Mouse (Mus musculus) induced T-regulatory cell, adult 2 months (primary cell): ENCODE results near the gene Rspry1.

ENCODE experiments used
- DNase-seq: peaks from one replicate; pipeline ENCODE4 v3.0.0-alpha.2; 2012; ENCODE audit warnings: low read depth

Gene Rspry1

GRCm38 (mm10) chr8:94602471-94603131 is 864 bp downstream of the Rspry1 start:
- peak; percentile 65 for DNase-seq

GRCm38 (mm10) chr8:94604030-94604429 is 2.3 kb downstream of the Rspry1 start:
- no peak for DNase-seq

- peak; percentile 49 for DNase-seq
Observed at GRCm38 (mm10) chr8:94607064-94607463, 5.3 kb downstream of the Rspry1 start.

- no peak for DNase-seq
Observed at GRCm38 (mm10) chr8:94624885-94625284, 23.1 kb downstream of the Rspry1 start.

DNA sequence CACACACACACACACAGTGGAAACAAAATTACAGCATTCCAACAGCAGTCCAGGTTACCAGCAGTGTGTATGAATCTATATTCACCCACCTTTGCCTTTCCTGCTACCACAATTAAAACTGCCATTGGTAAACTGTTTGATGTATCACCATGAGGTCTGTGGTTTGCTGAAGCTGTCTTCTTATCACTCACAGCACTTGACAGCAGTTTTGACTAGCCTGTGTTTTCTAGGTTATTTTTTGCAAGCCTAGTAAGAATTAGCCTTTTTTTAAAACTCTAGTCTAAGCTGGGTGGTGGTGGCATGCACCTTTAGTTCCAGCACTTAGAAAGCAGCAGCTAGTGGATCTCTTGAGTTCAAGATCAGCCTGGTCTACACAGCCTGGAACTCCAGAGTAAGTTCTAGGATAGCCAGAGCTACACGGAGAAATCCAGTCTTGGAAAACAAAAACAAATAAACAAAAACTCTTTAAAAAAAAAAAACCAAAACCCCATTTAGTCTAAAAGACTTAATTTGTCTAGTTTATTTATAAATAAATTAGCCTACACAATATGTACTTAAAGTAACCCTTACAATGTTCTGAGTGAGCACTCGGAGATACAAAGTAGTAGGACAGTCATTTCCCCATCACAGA is 31.9 kb downstream of the Rspry1 start:
- peak; percentile 70 for DNase-seq

GRCm38 (mm10) chr8:94634211-94634610 is 32.5 kb downstream of the Rspry1 start:
- DNase-seq: peak; percentile 86

DNA sequence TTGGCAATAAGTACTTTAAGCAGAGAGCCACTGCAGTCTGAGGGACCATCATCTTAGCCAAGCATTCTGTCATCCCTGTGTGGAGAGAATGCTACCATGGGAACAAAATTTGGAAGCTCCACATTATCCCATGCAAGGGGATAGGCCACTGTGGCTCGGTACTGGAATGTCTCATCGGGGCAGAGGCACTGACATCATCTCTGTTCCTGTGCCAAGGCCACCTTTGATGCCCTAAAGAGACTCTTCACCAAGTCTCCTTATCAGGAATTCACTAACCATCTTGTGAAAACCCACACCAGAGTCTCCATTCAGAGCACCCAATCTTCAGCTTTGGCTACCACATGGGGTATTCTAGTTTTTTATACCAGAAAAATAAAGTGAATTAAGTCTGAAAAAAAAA is 39.4 kb downstream of the Rspry1 start:
- DNase-seq: no peak

DNA sequence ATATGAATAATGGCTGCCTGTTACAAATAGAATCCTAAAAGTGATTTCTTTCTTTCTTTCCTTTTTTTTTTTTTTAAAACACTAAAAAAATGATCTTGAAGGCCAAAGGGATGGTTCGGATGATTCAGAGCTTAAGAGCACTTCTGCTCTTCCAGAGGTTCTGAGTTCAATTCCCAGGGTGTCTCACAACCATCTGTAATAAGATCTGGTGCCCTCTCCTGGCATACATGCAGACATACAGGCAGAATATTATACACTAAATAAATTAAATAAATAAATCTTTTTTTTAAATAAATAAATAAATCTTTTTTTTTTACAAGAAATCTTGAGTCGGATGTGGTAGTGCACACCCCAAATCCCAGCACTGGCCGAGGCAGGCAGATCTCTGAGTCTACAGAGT is 40.2 kb downstream of the Rspry1 start:
- DNase-seq: peak; percentile 26

- no peak for DNase-seq
Observed at GRCm38 (mm10) chr8:94645202-94645601, 43.5 kb downstream of the Rspry1 start.

- DNase-seq: no peak
Observed at GRCm38 (mm10) chr8:94646165-94646564, 44.4 kb downstream of the Rspry1 start.

GRCm38 (mm10) chr8:94649496-94649895 is 47.8 kb downstream of the Rspry1 start:
- no peak for DNase-seq

DNA sequence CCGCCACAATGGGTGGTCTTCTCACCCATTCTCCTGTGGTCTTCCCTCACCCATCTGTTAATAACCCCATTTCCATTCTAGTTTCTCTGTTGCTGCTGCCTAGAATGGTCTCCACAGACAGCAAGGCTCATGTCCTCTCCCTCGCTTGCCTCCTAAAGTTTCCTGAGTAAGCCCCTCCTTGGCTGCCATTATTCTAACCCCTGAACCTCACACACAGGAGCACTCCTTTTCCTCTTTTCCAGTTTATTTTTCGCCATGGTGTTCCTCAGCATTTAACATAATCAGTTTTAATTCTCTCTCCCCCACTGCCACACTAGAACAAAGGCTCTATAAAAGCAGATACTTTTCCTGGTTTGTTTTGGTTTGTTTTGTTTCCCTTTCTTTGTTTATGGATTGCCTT is 51.2 kb downstream of the Rspry1 start:
- DNase-seq: no peak

- DNase-seq: no peak
Observed at GRCm38 (mm10) chr8:94654994-94655393, 53.3 kb downstream of the Rspry1 start.

GRCm38 (mm10) chr8:94658031-94658430 is 56.3 kb downstream of the Rspry1 start:
- peak; percentile 20 for DNase-seq

DNA sequence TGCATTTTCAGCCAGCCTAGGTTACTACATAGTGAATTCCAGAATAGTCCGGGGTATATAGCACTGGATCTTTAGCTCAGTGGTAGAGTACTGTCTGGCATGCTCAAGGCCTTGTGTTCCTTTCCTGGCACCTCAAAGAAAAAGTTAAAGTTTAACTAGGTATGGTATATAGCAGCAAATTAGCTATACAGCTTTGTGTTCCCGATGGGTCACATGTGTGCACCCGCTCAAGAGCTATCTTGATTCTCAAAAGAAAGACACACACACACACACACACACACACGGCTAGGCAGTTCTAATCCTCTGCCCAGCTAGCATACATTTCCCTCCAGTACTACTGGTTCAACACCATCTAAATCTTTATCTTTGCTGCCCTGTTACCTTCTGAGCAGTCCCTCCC is 58.7 kb downstream of the Rspry1 start:
- no peak for DNase-seq

- no peak for DNase-seq
Observed at GRCm38 (mm10) chr8:94664722-94665121, 63.0 kb downstream of the Rspry1 start.

GRCm38 (mm10) chr8:94666456-94667308 is 64.9 kb downstream of the Rspry1 start, which contains the start of gene Arl2bp:
TSS of gene Arl2bp (plus strand) at chr8:94666600.
- DNase-seq: peak; percentile 95

- DNase-seq: no peak
Observed at GRCm38 (mm10) chr8:94674384-94674783, 72.6 kb downstream of the Rspry1 start.

DNA sequence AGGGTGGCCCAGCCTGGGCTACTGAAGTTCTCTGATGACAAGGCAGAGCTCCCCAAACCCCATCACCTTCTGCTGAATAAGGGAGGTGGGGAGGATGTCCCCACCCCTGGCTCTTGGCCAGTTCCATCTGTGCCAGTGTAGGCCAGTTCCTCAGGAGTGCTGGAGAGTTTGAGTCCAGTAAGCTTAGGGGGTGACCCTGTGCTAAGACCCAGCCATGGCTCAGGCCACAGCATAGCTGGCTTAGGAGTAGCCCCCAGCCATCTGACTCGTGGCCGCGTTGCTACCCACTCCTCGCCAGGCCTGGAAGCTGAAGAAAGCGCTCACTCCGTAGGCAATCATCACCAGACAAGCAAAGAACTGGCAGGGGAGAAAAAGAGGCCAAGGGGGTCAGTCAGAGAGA is 74.2 kb downstream of the Rspry1 start:
- no peak for DNase-seq

GRCm38 (mm10) chr8:94678582-94678981 is 76.8 kb downstream of the Rspry1 start:
- DNase-seq: no peak

GRCm38 (mm10) chr8:94680414-94680813 is 78.7 kb downstream of the Rspry1 start:
- DNase-seq: no peak

DNA sequence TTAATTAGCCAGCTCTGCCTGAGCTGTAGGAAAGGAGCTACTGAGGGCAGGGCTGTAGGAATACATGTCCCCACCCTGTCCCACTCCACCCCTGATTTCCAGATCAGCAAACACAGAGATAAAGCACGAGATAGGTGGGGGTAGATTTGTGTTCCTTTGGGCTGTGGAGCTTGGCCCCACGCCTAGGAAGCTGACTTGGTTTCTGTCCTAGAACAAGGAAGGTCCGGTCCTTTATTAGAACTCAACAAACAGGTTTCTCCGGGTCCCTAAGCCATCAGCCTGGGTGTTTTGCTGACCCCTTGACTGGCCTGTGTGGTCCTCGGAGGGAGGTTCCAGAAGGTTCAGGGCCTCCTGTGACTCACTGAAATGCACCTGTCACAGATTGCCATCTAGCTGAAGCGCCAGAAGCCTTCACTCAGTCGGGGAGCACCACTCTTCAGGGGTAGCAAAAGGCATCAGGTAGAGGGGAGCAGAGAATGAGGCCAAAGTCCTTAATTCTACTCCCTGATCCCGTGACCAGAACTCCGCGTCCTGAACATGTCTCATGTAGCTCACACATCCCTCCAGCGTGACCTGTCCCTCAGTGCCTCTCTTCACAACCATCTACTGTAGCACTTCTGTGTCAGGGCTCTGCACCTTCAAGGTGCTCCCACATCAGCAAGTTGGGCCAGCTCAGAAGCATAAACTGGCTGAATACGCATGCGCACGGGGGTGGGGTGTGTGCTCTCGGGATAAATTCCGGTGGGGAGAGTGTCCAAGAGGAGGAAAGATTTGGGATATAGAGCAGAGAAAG is 81.2 kb downstream of the Rspry1 start:
- DNase-seq: no peak
